Mouse (Mus musculus) megakaryocyte progenitor cell, adult 5-6 weeks (primary cell): ENCODE results near the gene Wdr93. TPM values are rescaled to one million over a fixed set of nuclear protein-coding genes. Genes with fewer than 3 reads are reported as not detected.

Experiments used
- ATAC-seq: replicated peaks from 2 replicates; pipeline ENCODE4 v1.8.0; 2016; ENCODE audit warnings: mild to moderate bottlenecking, moderate TSS enrichment, inconsistent platforms; ENCODE audit not compliant: poor library complexity
- total RNA-seq, 2 experiments: library from RNA; stranded (forward) in 1 of 2; stranded (reverse) in 1 of 2; fragments of 157-497, 149-512 nt in 1 of 2; fragments of 200-1000 nt in 1 of 2; gene quantifications; 2 replicates each; pipeline versions ENCODE4 v1.2.3 to v1.2.4; 2015 to 2017

Wdr93 gene
- total RNA-seq, 2 experiments from 2014 or later, result not detected

- ATAC-seq, result no peak
Observed at GRCm38 (mm10) chr7:79800336-79800735, 57.4 kb downstream of the Wdr93 start.

DNA sequence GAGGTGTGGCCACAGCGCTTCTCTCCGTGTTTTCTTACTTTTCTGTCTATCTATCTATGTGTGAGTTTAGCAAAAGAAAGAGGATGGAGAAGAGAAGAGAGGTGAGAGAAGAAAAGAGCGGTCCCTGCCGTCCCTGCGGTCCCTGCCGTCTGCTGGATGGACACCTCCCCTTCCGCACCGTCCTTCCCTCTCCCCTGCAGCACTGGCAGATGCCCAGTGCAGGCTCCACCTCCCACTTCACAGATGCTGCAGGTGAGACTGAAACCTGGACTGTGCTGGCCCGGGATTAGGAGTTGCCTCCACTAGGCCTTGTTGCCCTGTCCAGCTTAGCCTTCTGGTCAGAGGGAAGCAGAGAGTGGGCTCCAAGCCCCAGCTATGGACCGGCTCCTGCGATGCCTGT is 58.4 kb downstream of the Wdr93 start:
- ATAC-seq, result no peak

DNA sequence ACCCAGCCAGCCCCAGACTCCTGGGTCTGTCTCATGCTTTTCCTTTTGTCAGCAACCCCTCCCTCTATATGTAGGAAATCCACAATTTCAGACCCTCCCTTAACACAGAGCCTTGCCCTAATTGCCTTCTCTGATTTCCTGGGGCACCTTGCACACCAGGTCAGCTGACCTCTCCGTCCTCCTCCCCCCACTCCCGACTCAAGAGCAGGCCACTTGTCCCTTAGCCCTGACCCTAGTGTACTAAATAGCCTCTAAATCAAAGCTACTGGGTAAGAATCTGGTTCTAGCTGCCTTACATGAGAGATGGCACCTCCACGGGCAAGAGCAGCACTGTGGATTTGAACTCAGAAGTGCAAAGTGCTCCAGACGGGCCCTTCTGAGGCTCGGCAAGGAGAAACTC is 59.1 kb downstream of the Wdr93 start:
- ATAC-seq, result no peak

GRCm38 (mm10) chr7:79803887-79804286 is 60.9 kb downstream of the Wdr93 start:
- ATAC-seq, result no peak

GRCm38 (mm10) chr7:79808561-79808960 is 65.6 kb downstream of the Wdr93 start:
- no peak for ATAC-seq

DNA sequence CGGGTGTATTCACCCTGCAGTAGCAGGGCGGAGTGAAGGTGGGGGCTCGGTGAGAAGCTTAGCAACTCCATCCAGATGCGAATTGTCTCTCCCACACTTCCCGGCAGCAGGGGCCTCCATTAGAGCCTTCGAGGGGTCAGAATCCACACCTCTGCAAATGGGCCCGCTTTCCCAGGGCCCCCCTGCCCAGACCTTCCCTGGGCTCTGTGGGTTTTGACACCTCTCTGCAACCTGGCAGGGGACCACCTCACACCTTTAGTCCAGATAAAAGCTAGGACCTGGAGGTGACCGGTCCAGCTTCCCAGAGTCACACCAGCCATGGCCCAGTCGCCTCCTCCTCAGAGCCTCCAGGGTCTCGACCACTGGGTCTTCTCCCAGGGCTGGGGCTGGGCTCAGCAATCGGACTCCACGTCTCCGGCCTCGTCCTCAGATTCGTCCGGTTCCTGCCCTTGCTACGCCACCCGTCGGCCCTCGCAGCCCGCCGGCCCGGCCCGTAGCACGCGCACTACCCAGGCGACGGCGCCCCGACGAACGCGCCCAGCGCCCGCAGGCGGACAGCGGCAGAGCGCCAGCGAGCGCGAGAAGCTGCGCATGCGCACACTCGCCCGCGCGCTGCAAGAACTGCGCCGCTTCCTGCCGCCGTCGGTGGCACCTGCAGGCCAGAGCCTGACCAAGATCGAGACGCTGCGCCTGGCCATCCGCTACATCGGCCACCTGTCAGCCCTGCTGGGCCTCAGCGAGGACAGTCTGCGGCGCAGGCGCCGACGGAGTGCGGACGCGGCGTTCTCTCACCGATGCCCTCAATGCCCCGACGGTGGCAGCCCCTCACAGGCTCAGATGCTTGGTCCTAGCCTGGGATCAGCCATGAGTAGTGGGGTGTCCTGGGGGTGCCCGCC is 67.9 kb downstream of the Wdr93 start, which contains the start of gene Mesp2:
Gene Mesp2, plus strand, starts transcription at position 117 of the 896 bp plus-strand sequence.
- ATAC-seq, result peak; percentile 65

GRCm38 (mm10) chr7:79813409-79813808 is 70.4 kb downstream of the Wdr93 start:
- ATAC-seq, result no peak

DNA sequence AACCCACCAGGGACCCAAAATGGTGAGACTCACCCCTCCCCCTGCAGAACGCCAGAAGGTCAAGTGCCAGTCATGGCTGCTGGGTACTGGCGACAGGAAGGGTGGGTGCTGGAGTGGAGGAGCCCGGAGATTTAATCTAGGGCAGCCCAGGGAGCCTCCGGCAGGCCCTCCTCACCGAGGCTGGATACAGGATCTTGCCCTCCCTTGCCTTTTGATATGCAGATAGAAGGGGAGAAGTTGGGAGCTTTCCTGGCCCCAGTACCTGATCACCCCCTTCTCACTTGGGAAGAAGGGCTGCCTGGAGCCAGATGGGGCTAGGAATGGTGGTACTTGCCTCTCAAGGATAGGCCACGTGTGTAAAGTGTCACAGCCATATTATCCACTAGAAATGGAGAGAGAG is 75.4 kb downstream of the Wdr93 start:
- ATAC-seq, result no peak

GRCm38 (mm10) chr7:79819515-79819914 is 76.6 kb downstream of the Wdr93 start:
- ATAC-seq, result no peak

DNA sequence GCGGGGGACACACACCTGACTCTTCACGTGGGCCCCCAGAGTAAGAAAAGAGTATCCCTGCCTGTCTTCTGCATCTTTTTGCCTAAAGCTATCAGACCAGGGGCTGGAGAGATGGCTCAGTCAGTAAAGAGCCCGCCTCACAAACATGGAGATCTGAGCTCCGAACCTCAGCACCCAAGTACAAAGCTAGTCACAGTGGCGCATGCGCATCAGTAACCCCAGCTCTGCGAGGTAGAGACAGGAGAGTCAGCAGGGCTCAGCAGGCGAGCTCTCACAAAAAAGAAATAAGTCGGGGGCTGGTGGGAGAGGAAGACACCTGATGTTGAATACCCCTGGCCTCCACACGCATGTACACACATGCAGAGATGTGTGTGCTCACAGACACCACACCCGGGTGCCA is 77.0 kb downstream of the Wdr93 start:
- no peak for ATAC-seq

DNA sequence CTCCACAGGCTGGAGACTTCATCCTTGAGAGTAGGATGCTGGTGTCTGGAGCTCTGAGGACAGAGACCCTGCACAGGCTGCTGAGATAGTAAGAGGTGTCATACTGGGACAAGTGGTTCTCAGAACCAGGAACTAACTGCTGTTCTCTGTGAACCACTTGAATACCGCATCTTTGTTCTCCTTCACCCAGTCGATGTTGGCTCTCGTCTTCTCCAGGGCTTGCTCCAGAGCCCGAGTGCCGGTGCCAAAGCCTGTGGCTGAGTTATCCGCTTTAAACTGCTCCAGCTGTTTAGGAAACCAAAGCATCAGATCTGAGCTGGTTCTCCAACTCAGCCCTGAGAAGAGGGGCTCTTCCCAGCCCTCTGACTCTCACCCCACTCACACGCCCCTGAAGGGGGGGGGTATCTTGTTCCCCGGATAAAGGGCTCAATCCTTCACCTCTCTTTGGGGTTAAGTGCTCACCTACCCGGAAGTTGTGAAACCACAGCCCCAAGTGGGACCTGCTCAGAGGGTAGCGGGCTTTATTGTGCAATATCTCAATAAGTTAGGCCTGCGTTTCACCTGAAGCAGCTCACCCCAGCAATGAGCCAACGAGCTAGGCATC is 79.2 kb downstream of the Wdr93 start:
- no peak for ATAC-seq

DNA sequence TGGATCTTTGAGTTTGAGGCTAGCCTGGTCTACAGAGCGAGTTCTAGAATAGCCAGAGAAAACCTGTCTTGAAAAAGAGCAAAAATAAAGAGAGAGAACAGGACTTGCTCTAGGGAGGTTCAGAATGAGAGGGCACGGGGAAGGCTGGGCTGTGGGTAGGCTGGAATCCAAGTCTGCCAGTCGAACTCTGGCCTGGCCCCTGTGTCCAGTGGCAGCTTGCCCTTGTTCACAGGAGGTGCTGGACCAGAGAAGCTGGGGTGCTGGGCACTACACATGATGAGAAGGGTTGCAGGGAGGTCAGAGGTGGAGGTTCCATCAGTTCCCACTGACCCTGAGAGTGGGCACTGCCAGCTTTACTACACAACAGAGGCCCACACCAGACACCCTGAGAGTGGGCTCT is 85.4 kb downstream of the Wdr93 start:
- no peak for ATAC-seq

- ATAC-seq, result no peak
Observed at GRCm38 (mm10) chr7:79831145-79831544, 88.2 kb downstream of the Wdr93 start.

DNA sequence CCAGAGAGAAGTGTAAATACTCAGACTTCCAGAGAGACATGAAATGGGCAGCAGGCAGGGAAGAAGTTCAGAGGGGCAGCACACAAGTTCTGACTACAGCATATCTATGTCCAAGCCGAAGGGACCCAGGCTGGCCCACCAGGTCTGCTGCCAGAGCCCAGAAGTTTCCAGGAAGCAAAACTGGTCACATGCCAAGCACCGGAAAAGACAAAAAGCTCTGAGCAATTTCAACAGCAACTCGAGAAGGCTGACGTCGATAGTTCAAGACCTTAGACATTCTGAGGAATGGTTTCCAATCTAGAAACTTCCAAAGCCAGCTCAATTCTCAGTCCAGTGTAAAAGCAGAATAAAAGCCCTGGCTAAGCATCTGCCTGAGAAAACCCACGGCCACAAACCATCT is 88.6 kb downstream of the Wdr93 start:
- ATAC-seq, result no peak

DNA sequence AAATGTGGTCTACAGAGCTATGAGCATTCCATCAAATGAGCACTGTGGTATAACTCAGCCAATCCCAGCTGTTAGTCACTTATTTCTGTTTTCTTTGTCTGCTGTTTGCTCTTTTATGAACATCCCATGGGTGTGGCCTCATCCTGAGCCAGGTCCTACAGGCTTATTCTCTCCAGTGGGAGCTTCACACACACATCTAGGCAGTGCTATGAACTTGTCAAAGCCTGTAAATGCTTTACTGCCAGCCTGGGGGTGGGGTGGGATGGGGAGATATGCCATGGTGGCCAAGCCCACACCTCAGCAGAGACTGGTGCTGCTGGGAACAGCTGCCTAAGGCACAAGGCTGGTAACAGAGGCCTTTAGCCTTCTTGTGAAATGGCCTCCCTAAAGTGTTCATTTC is 90.0 kb downstream of the Wdr93 start:
- no peak for ATAC-seq

GRCm38 (mm10) chr7:79835196-79835595 is 92.2 kb downstream of the Wdr93 start:
- no peak for ATAC-seq

Other genes starting within 250 kb of the Wdr93 start
- gene Rhcg, start 125.5 kb upstream of the Wdr93 start, total RNA-seq (2015), result 0.29 and 1.9 TPM in 2 replicates
- gene Rhcg, start 125.5 kb upstream of the Wdr93 start, total RNA-seq (2017), result 0.17 and 2.0 TPM in 2 replicates
- 32.2 and 41.3 TPM in 2 replicates for gene Ticrr, start 83.0 kb upstream of the Wdr93 start, total RNA-seq (2015)
- gene Ticrr, start 83.0 kb upstream of the Wdr93 start, total RNA-seq (2017), result 16.9 and 19.4 TPM in 2 replicates
- gene Kif7, start 27.4 kb upstream of the Wdr93 start, total RNA-seq (2015), result 0.30 and 0.49 TPM in 2 replicates
- 1.0 and 1.5 TPM in 2 replicates for gene Kif7, start 27.4 kb upstream of the Wdr93 start, total RNA-seq (2017)
- not detected in 2 replicates for gene Plin1, start 10.3 kb upstream of the Wdr93 start, total RNA-seq (2015)
- not detected in 2 replicates for gene Plin1, start 10.3 kb upstream of the Wdr93 start, total RNA-seq (2017)
- gene Pex11a, start within 50 bp of the Wdr93 start, total RNA-seq (2015), result 1.7 TPM in 2 replicates
- gene Pex11a, start within 50 bp of the Wdr93 start, total RNA-seq (2017), result 1.7 and 2.4 TPM in 2 replicates
- not detected in 2 replicates for gene Mesp1, start 50.6 kb downstream of the Wdr93 start, total RNA-seq (2015)
- not detected in 2 replicates for gene Mesp1, start 50.6 kb downstream of the Wdr93 start, total RNA-seq (2017)
- gene Mesp2, start 67.6 kb downstream of the Wdr93 start, total RNA-seq (2015), result 0.10 TPM in 1 of 2 replicates, not detected in the other
- gene Mesp2, start 67.6 kb downstream of the Wdr93 start, total RNA-seq (2017), result 0.27 TPM in 1 of 2 replicates, not detected in the other
- gene Anpep, start 117.9 kb downstream of the Wdr93 start, total RNA-seq (2015), result 1.2 and 2.3 TPM in 2 replicates
- not detected in 2 replicates for gene Anpep, start 117.9 kb downstream of the Wdr93 start, total RNA-seq (2017)
- 15.7 and 25.3 TPM in 2 replicates for gene Ap3s2, start 177.5 kb downstream of the Wdr93 start, total RNA-seq (2015)
- 6.9 and 8.2 TPM in 2 replicates for gene Ap3s2, start 177.5 kb downstream of the Wdr93 start, total RNA-seq (2017)
- gene Arpin, start 192.2 kb downstream of the Wdr93 start, total RNA-seq (2015), result 0.15 TPM in 1 of 2 replicates, not detected in the other
- gene Arpin, start 192.2 kb downstream of the Wdr93 start, total RNA-seq (2017), result 0.14 TPM in 1 of 2 replicates, not detected in the other